Mouse (Mus musculus): ENCODE results near the gene Teddm2. TPM values are rescaled to one million over a fixed set of nuclear protein-coding genes. Genes with fewer than 3 reads are reported as not detected.

The Teddm2 gene
- polyA plus RNA-seq, 1 experiment from 2014 or later = 0.28 TPM

DNA sequence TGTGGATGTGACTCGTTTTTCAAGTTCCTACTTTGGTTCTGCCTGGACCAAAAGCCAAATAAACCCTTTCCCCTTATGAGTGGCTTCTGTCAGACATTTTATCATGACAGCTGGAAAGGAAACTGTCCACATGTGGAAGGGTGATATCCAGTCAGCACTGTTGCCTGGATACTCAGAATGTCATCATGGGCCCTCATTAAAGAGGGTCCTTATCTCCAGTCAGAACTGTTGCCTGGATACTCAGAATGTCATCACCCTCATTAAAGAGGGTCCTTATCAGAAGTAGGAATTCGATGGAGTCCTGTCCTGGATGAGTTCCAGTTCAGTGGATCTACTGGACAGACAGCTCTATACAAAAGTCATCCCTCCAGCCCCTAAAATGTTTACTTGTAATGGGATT lies 85.8 kb downstream of the Teddm2 start:
- 1% methylated on average over 2 of the region's 2 CpGs for WGBS
- H3K9ac ChIP-seq = no peak overlapping the region

DNA sequence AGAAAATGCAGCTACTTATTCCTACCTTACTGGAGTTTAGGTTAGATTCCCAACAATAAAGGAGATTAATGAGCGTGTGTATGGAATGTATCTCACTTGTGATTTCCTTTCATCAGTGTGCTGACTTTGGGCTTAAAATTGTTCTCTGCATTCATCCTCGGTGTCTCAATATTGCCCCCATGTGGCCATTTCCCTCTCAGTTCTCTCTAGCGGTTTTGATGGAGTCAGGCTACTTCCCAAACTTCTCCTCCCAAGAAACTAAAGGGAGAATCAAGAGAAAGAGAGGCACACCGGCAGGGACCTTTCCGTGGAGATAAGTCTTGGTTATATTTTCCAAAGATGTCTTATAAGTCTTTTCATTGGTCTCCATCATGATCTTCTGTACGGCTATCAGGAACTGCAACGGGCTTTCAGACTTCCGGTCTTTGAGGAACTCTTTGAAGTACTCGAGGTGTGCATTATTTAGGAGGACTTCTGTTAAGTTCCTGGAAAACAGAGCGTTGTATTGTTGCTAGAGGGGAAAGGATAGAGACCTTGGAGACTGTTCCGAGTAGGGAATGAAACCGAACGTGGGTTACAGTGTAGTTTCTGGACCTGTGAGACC lies 92.5 kb downstream of the Teddm2 start:
- Histone ChIP-seq H3K4me2 (peak overlapping the region; percentile 50), H3K27me3 (replicated peaks) (0 out of 2 replicates have a peak, but pooled peaks cover 5% of the 10 kb centered on the region), H3K27ac (replicated peaks) (no peak overlapping the region), H3K36me3 (no peaks in the 10 kb centered on the region), H3K4me3 (peak overlapping the region; percentile 28; the same call in 1 of the 2 replicates), H3K9ac (no peak overlapping the region), H3K9me3 (no peaks in the 10 kb centered on the region), H3K4me1 (no peaks in the 10 kb centered on the region)
- WGBS = 38% methylated on average over 13 of the region's 13 CpGs
- no peak for ATAC-seq (ENCODE audit: extremely low read depth, insufficient number of reproducible peaks, low FRiP score, low TSS enrichment)

More for the DNA sequence above, 85.8 kb downstream of the Teddm2 start:
- Histone ChIP-seq H3K4me2 (no peak overlapping the region), H3K36me3 (no peaks in the 10 kb centered on the region), H3K27me3 (replicated peaks) (0 out of 2 replicates have a peak, but pooled peaks cover 11% of the 10 kb centered on the region), H3K4me1 (peaks cover 5% of the 10 kb centered on the region), H3K27ac (replicated peaks) (no peak overlapping the region), H3K4me3 (no peak overlapping the region), H3K9me3 (peaks cover 7% of the 10 kb centered on the region)
- no peak for ATAC-seq (ENCODE audit: extremely low read depth, insufficient number of reproducible peaks, low FRiP score, low TSS enrichment)

DNA sequence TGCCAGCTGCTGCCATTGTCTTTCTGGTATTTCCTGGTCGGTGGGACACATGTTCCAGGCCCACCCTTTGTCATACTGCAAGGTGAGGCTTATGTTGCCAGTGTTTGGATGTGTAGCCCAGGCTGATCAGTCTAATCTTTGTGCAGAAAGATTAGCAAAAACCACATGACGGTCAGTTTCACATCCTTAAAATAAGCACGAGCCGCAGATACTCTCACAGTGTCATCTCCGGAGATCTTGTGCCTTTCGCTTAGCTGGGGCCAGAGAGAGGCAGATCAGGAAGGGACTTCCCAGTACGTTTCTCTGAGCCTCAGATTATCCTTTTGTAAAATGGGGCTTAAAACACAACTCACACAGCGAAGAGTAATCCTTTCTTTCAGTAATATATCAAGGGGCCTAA lies 96.5 kb downstream of the Teddm2 start:
- 70% methylated on average over 8 of the region's 8 CpGs for WGBS
- ATAC-seq (ENCODE audit: extremely low read depth, insufficient number of reproducible peaks, low FRiP score, low TSS enrichment) = no peak
- no peaks in the 10 kb centered on the region for H3K4me1 ChIP-seq
- H3K4me3 ChIP-seq = no peak overlapping the region
- H3K27ac ChIP-seq (replicated peaks) = no peak overlapping the region
- H3K9me3 ChIP-seq = no peaks in the 10 kb centered on the region
- no peak overlapping the region for H3K4me2 ChIP-seq
- H3K27me3 ChIP-seq (replicated peaks) = 0 out of 2 replicates have a peak, but pooled peaks cover 5% of the 10 kb centered on the region
- H3K36me3 ChIP-seq = no peaks in the 10 kb centered on the region
- H3K9ac ChIP-seq = no peak overlapping the region

DNA sequence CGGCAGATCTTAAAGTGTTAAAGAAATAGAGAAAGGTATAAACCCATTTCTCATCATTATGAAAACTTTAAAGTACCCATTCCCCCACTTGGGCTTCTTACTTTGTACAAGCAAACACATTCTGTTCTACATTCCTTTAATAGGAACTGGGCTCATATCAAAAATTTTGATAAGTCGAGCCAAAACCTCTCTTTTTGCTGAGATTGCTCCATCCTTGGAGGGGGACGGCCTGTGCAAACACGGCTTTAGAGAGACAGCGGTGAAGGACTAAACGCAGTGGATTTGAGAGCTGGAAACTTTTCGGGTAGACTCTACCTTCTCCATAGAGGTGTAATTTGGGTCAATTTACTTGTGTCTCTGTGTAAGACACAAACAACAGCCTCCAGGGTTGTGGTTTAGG lies 97.3 kb downstream of the Teddm2 start:
- no peak overlapping the region for H3K4me3 ChIP-seq
- WGBS = 70% methylated on average over 7 of the region's 7 CpGs
- H3K27ac ChIP-seq (replicated peaks) = no peak overlapping the region
- H3K4me1 ChIP-seq = no peaks in the 10 kb centered on the region
- no peaks in the 10 kb centered on the region for H3K9me3 ChIP-seq
- no peak for ATAC-seq (ENCODE audit: extremely low read depth, insufficient number of reproducible peaks, low FRiP score, low TSS enrichment)
- H3K27me3 ChIP-seq (replicated peaks) = 0 out of 2 replicates have a peak, but pooled peaks cover 2% of the 10 kb centered on the region
- H3K36me3 ChIP-seq = no peaks in the 10 kb centered on the region
- no peak overlapping the region for H3K9ac ChIP-seq
- H3K4me2 ChIP-seq = no peak overlapping the region

Small RNAs within 50 kb of the gene (microRNA-seq; reads per million reads assigned to microRNA genes)
- gene Mir8114 = 13.9 reads per million, percentile 30 among the genes with 10 or more reads in this experiment

Other genes with a start within 250 kb of the Teddm2 start
- gene Rgs8, start 247.2 kb downstream of the Teddm2 start, polyA plus RNA-seq (2015; fragmentation: Nextera tagmentation; extraction: Ambion mirVana) = 0.56 and 0.60 TPM in 2 replicates
- gene Rgs16, start 159.9 kb downstream of the Teddm2 start, polyA plus RNA-seq (2015; fragmentation: Nextera tagmentation; extraction: Ambion mirVana) = 5.7 and 6.8 TPM in 2 replicates
- 13.9 and 17.3 TPM in 2 replicates for gene Rnasel, start 150.8 kb downstream of the Teddm2 start, polyA plus RNA-seq (2015; fragmentation: Nextera tagmentation; extraction: Ambion mirVana)
- not detected in 2 replicates for gene Rgsl1, start 56.1 kb downstream of the Teddm2 start, polyA plus RNA-seq (2015; fragmentation: Nextera tagmentation; extraction: Ambion mirVana)
- gene Teddm1b, start 25.9 kb downstream of the Teddm2 start, polyA plus RNA-seq (2015; fragmentation: Nextera tagmentation; extraction: Ambion mirVana) = 0.08 and 0.15 TPM in 2 replicates
- not detected in 2 replicates for gene Teddm1a, start 8.5 kb downstream of the Teddm2 start, polyA plus RNA-seq (2015; fragmentation: Nextera tagmentation; extraction: Ambion mirVana)
- gene Glul, start 284 bp downstream of the Teddm2 start, polyA plus RNA-seq (2015; fragmentation: Nextera tagmentation; extraction: Ambion mirVana) = 63.4 and 67.3 TPM in 2 replicates

Measured in heart, embryonic 13.5 days (tissue).